Mouse (Mus musculus) c-Kit-positive CD71-negative TER-119-negative erythroid progenitor cells, embryonic 14.5 days (primary cell): ENCODE data around the gene Mtif3.

Experiments used
- DNase-seq: peaks from one replicate; pipeline ENCODE4 v3.0.0-alpha.2; 2013; ENCODE audit warnings: low read depth

The Mtif3 gene

GRCm38 (mm10) chr5:146963118-146963936 lies at the start of gene Mtif3:
TSS of gene Mtif3 (minus strand) at chr5:146963800.
- DNase-seq, result peak; percentile 65

GRCm38 (mm10) chr5:147011333-147011732 lies 47.7 kb upstream of the Mtif3 start:
- DNase-seq, result no peak

- no peak for DNase-seq
Measured at GRCm38 (mm10) chr5:147003303-147003702, 39.7 kb upstream of the Mtif3 start.

- DNase-seq, result no peak
Measured at GRCm38 (mm10) chr5:147001312-147001711, 37.7 kb upstream of the Mtif3 start.

GRCm38 (mm10) chr5:146998802-146999201 lies 35.2 kb upstream of the Mtif3 start:
- no peak for DNase-seq

- no peak for DNase-seq
Measured at GRCm38 (mm10) chr5:146996812-146997211, 33.2 kb upstream of the Mtif3 start.

- no peak for DNase-seq
Measured at GRCm38 (mm10) chr5:146994973-146995372, 31.4 kb upstream of the Mtif3 start.

- no peak for DNase-seq
Measured at GRCm38 (mm10) chr5:146993509-146993908, 29.9 kb upstream of the Mtif3 start.

- DNase-seq, result no peak
Measured at GRCm38 (mm10) chr5:146989051-146989450, 25.5 kb upstream of the Mtif3 start.

- no peak for DNase-seq
Measured at GRCm38 (mm10) chr5:146987588-146987987, 24.0 kb upstream of the Mtif3 start.

- no peak for DNase-seq
Measured at GRCm38 (mm10) chr5:146985725-146986433, 22.3 kb upstream of the Mtif3 start.

GRCm38 (mm10) chr5:146983216-146983615 lies 19.6 kb upstream of the Mtif3 start:
- DNase-seq, result peak; percentile 38

- DNase-seq, result no peak
Measured at GRCm38 (mm10) chr5:146981376-146981775, 17.8 kb upstream of the Mtif3 start.

GRCm38 (mm10) chr5:146974781-146975123 lies 11.2 kb upstream of the Mtif3 start:
- no peak for DNase-seq

GRCm38 (mm10) chr5:146973858-146974780 lies 10.5 kb upstream of the Mtif3 start:
- no peak for DNase-seq

- no peak for DNase-seq
Measured at GRCm38 (mm10) chr5:146973353-146973752, 9.8 kb upstream of the Mtif3 start.

GRCm38 (mm10) chr5:146971776-146972561 lies 8.4 kb upstream of the Mtif3 start:
- no peak for DNase-seq

- no peak for DNase-seq
Measured at GRCm38 (mm10) chr5:146968695-146969393, 5.2 kb upstream of the Mtif3 start.

- DNase-seq, result no peak
Measured at GRCm38 (mm10) chr5:146963937-146964278, 308 bp upstream of the Mtif3 start.

GRCm38 (mm10) chr5:146956678-146957077 lies 6.9 kb downstream of the Mtif3 start:
- DNase-seq, result no peak

- DNase-seq, result no peak
Measured at GRCm38 (mm10) chr5:146955651-146956050, 7.9 kb downstream of the Mtif3 start.
